Mouse (Mus musculus) right cerebral cortex, postnatal 25 days (tissue): ENCODE data around the gene Tst.

Experiments used
- DNase-seq: peaks from one replicate; pipeline ENCODE4 v3.0.0; 2022

Tst gene

GRCm38 (mm10) chr15:78405517-78406211, at the start of gene Tst:
Gene Tst (minus strand): TSS chr15:78405907.
- DNase-seq = peak; percentile 85

GRCm38 (mm10) chr15:78455168-78455567, 49.5 kb upstream of the Tst start:
- DNase-seq = no peak

GRCm38 (mm10) chr15:78452929-78453328, 47.2 kb upstream of the Tst start:
- no peak for DNase-seq

DNA sequence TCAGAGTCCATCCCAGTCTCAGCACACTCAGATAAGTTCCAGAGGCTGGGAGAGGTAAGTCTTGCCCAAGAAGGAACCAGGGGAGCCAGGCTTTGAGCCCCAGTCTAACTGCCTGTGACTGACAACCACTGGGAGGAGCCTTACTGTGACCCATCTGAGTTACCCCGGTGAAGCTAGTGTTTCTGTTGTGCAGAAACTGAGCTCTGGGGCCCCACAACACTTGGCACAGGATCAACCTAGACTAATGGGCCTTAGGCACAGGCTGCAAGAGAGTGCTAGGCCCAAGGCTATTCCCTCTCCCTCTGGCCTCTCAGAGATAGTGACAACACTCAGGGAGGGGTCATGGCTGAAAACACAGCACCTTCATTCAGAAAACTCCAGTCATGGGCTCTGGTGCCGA, 45.5 kb upstream of the Tst start:
- DNase-seq = no peak

- no peak for DNase-seq
These were observed 44.7 kb upstream of the Tst start for GRCm38 (mm10) chr15:78450419-78450768.

DNA sequence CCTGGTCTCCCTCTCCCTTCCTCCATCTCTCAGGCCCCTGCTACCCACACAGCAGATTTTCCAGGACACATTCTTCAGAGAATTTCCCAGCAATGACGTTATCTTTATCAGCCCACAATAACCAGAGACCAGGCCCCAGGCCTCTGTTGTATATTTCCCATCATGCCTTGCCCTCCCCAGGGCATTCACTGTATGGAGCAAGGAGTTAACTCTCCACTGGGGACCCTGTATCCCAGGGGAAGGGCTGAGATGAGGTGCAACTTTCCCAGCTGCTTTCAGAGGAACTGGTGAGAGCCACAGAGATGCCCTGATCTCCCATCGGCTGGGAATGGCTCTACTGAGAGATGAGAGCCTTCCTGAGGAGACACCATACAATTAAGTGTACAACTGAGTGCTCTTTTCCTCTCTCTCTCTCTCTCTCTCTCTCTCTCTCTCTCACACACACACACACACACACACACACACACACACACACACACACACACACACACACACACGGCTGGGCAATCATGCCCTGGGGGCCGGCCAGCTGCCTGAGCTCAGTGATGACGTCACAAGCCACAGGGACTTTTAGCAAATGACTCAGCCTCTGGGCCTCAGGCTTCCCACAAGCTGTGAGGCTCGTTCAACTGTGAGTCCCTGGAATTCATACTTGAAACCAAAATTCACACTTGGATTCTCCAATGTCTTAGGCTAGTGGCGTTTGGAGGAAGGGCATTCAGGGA, 44.1 kb upstream of the Tst start:
- peak; percentile 53 for DNase-seq

- no peak for DNase-seq
These were observed 43.4 kb upstream of the Tst start for GRCm38 (mm10) chr15:78449131-78449530.

DNA sequence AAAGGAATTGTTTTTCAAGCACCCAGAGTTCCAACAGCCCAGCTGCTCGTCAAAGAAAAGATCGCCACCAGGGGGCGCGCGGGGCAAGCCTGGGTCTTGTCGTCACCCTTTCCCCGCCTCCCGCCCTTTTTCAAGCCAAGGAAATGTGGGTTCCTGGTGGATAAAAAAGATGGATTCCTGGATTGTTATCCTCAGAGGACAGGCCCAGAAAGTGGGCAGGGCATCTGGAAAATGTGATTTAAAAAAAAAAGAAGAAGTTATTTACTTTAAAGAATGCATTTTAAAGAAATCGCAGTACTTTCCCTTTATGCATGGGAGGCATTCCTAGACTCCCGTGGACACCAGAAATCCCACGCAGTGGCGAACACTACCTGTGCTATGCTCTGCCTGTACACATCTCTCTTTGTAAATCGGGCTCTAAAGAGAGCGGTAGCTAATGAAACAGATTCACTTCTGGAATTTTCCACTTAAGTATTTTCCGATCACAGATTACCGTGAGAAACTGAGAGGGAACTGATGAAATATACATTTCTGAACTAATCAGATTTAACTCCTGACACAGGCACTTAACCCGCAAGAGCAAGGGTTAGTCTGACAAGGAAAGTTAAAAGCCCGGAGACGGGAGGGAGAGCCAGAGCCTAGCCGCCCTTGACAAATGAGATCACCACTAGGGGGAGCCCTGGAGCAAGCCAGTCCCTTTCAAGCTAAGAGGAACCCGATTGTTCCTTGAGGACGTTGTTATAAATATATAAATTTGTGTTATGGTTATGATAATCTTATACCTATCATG, 42.2 kb upstream of the Tst start:
- peak; percentile 86 for DNase-seq

DNA sequence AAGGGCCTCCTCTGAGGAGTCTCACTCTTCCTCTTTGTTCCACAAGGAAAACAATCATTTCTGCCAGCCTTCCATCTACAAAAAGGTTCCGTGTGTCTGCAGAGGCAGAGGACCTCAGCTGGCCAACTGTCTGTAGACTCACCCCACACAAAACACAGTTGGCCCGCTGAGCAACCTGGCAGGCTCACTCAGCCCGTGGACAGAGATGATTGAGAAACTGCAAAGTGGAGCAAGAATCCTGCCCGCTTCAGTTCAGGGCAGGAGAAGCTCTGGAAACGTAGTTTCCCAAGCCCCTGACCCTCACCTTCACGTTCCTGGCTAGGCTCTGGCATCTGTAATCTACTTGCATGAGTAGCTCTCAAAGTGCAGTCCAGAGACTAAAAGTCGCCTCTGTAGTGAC, 41.4 kb upstream of the Tst start:
- no peak for DNase-seq

- no peak for DNase-seq
These were observed 38.1 kb upstream of the Tst start for GRCm38 (mm10) chr15:78443857-78444256.

- no peak for DNase-seq
These were observed 36.5 kb upstream of the Tst start for GRCm38 (mm10) chr15:78442231-78442630.

GRCm38 (mm10) chr15:78438973-78439372, 33.3 kb upstream of the Tst start:
- no peak for DNase-seq

DNA sequence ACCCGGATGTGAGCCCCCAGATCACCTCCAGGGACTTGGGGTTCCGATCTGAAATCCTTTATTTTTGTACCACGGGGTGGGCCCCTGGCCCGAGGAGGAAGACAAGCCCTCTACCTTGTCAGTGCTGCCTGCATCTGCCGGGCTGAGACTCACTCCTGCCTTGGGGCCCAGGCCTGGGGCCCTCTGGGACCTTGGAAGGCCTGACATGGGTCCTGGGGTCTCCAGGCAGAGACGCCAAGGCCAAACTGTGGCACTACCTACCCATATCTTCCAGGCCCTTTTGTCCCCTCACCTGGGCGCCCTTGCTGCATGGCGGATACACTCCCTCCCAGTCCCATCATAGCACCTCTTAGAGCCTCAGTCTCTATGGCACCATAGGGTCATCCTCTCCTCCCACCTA, 32.8 kb upstream of the Tst start:
- no peak for DNase-seq

- no peak for DNase-seq
These were observed 32.3 kb upstream of the Tst start for GRCm38 (mm10) chr15:78438018-78438394.

GRCm38 (mm10) chr15:78437237-78438017, 31.7 kb upstream of the Tst start:
- DNase-seq = peak; percentile 69

GRCm38 (mm10) chr15:78436380-78437192, 30.9 kb upstream of the Tst start:
- DNase-seq = peak; percentile 87

DNA sequence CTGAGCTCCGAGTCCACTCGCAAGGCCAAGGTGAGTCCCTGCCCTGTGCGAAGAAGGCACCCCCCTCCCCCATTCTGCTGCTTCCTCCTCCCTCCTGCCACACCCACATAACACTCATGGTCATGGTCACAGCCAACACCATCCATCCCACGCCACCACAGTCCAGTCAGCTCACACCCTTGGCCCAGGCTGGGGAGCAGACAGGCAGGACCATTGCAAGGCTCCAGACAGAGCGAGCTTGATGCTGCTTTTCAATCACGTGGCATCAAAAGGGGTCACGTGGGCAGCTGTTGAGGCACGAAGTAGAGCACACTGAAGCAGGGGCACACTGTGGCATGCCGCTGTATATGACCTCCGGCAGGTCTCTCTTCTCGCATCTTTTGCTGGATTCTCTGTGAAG, 30.0 kb upstream of the Tst start:
- no peak for DNase-seq

DNA sequence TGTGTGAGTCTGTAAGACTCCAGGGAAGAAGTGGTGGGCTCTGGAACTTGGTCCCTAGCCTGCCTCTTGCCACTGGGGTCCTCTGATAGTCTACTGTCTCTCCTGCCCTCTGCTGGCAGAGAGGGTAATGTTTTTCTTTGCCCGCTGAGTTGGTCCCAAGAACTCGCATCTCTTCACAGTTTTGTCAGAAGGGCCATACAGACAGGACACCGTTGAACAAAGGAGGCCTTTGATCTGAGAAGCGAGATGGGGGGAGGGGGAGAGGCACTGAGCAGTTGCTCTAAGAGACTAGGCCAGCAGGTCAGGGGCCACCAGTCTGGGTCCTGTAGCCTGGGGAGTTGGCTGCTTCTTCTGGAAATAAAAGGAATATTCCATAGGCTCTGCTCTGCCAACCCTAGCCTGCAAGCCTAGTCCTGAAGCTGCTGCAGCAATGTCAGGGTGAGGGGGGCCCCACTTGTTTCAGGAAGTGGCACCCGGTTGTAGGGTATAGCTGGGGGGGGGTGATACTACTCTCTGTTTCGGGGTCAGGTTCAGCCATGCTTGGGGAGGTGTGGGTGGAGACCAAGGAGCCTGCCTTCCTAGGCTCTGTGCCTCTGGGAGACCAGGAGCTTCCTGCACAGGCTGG, 29.3 kb upstream of the Tst start:
- no peak for DNase-seq

DNA sequence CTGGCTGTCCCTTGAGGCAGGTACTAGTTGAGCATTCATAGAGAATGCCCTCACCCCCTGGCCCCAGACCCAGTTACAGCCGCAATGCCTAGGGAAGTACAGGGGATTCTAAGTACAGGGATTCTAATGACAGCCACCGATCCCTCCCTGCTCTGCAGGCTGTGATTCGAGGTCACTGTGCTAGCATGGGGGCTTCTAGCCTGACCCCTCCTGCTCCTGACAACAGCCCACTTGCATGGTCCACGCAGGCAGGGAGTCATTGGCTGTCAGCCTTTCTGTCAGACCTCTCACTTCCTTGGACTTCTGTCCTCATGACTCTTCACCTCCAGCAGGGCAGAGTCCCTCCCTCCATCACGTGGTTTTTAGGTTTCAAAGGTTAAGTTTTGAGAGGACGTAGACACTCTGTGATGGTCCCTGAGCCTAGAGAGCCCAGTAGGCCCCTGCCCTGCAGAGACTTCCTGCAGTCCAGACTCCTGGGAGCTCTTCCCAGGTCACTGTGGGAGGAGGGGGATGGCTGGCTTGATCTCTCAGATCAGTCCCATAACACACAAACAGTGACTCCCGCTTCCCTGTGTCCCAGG, 25.9 kb upstream of the Tst start:
- no peak for DNase-seq

GRCm38 (mm10) chr15:78430874-78431273, 25.2 kb upstream of the Tst start:
- DNase-seq = no peak

DNA sequence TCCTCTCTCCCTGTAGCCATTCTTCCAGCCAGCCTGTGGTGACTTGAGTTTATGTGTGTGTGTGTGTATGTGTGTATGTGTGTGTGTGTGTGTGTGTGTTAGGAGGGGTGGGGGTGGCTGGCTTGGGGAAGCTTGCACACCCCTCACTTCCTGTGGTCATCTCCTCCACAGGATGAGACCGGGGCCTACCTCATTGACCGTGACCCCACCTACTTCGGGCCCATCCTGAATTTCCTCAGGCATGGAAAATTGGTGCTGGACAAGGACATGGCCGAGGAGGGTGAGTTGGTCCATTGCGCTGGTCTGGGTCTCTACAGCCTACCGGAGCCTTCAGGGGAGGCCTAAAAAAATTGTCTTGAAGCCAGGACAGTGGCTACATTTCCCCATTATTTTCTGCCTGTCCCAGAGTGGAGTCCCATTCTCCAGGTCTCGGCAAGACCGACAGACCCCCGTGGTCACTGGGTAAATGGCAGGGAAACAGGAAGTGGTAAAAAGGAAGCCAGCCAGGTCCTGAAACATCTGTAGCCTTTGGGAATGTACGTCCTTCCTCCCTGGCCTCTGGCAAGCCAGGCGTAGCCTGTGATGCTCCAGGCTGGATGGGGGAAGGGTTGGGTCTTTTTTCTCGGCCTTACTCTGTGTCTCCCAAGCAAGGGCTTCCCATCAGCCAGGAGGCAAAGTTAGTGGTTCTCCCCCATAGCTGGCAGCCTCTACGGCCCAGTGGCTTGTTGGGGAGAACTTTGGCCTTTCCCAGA, 24.3 kb upstream of the Tst start:
- DNase-seq = no peak
